Mouse (Mus musculus) myocyte (in vitro differentiated cells): ENCODE measurements around the gene Armc9. TPM values are rescaled to one million over a fixed set of nuclear protein-coding genes. Genes with fewer than 3 reads are reported as not detected.

ENCODE experiments used
- H3K27me3 ChIP-seq: one replicate; pipeline ENCODE4 v1.6.1; 2011; ENCODE audit not compliant: control insufficient read depth, insufficient read depth, insufficient read length
- H3K36me3 ChIP-seq: one replicate; pipeline ENCODE4 v1.6.1; 2011; ENCODE audit not compliant: control insufficient read depth, insufficient read depth
- H3K4me2 ChIP-seq: one replicate; pipeline ENCODE4 v1.6.1; 2011; ENCODE audit warnings: low read depth, control low read depth
- H3K4me3 ChIP-seq: one replicate; pipeline ENCODE4 v1.5.1; 2011; ENCODE audit warnings: mild to moderate bottlenecking, control low read depth, moderate library complexity
- H3K79me2 ChIP-seq: one replicate; pipeline ENCODE4 v1.6.1; 2011; ENCODE audit not compliant: control insufficient read depth, insufficient read depth
- H3ac ChIP-seq: one replicate; pipeline ENCODE4 v1.6.1; 2011; ENCODE audit not compliant: control insufficient read depth, insufficient read length
- CEBPB ChIP-seq: IDR thresholded peaks from 2 replicates; pipeline ENCODE4 v1.6.1; 2011; ENCODE audit warnings: mild to moderate bottlenecking, moderate library complexity; ENCODE audit not compliant: poor library complexity, insufficient read depth, severe bottlenecking
- E2F4 ChIP-seq: IDR thresholded peaks from one replicate; pipeline ENCODE4 v1.6.1; 2011; ENCODE audit warnings: mild to moderate bottlenecking, control low read depth, moderate library complexity; ENCODE audit not compliant: insufficient read depth
- MAX ChIP-seq: IDR thresholded peaks from one replicate; pipeline ENCODE4 v1.6.1; 2011; ENCODE audit warnings: low read depth, mild to moderate bottlenecking, control low read depth
- MYOD1 ChIP-seq, 3 experiments: IDR thresholded peaks; one replicate each; pipeline ENCODE4 v1.6.1; 2011; ENCODE audit warnings: control low read depth in 2 of 3, low read depth in 2 of 3, mild to moderate bottlenecking in 2 of 3, moderate library complexity in 1 of 3; ENCODE audit not compliant: insufficient read length in 2 of 3, control insufficient read depth in 1 of 3
- MYOG ChIP-seq, 3 experiments: IDR thresholded peaks; one replicate each; pipeline ENCODE4 v1.6.1; 2011; ENCODE audit warnings: control low read depth in 2 of 3, low read depth in 2 of 3, mild to moderate bottlenecking in 2 of 3; ENCODE audit not compliant: insufficient read length in 2 of 3, control insufficient read depth in 1 of 3, insufficient read depth in 1 of 3
- POLR2A ChIP-seq: IDR thresholded peaks from one replicate; pipeline ENCODE4 v1.6.1; 2011; ENCODE audit warnings: low read depth, mild to moderate bottlenecking, control low read depth, moderate library complexity; ENCODE audit not compliant: insufficient read length
- POLR2AphosphoS2 ChIP-seq: IDR thresholded peaks from one replicate; pipeline ENCODE4 v1.6.1; 2011; ENCODE audit warnings: low read depth, control low read depth; ENCODE audit not compliant: insufficient read length
- REST ChIP-seq: IDR thresholded peaks from one replicate; pipeline ENCODE4 v1.6.1; 2011; ENCODE audit warnings: mild to moderate bottlenecking, control low read depth, moderate library complexity; ENCODE audit not compliant: insufficient read depth, insufficient read length
- SRF ChIP-seq: IDR thresholded peaks from one replicate; pipeline ENCODE4 v1.6.1; 2011; ENCODE audit warnings: low read depth; ENCODE audit not compliant: control insufficient read depth, insufficient read length
- TCF12 ChIP-seq: IDR thresholded peaks from one replicate; pipeline ENCODE4 v1.6.1; 2011; ENCODE audit warnings: mild to moderate bottlenecking, control low read depth; ENCODE audit not compliant: poor library complexity, insufficient read depth, severe bottlenecking
- TCF3 ChIP-seq: IDR thresholded peaks from one replicate; pipeline ENCODE4 v1.6.1; 2011; ENCODE audit warnings: low read depth, control low read depth; ENCODE audit not compliant: insufficient read length
- USF1 ChIP-seq: IDR thresholded peaks from one replicate; pipeline ENCODE4 v1.6.1; 2011; ENCODE audit warnings: low read depth, mild to moderate bottlenecking, control low read depth, moderate library complexity
- polyA plus RNA-seq: library from polyadenylated mRNA; unstranded; fragments of >200 nt; fragmentation: generic; extraction: Trizol; gene quantifications from one replicate; pipeline ENCODE4 v1.2.1, GENCODE M21; 2012; ENCODE audit warnings: missing spikeins

Gene Armc9
- polyA plus RNA-seq, 1 experiment: 6.4 TPM

GRCm38 (mm10) chr1:86151376-86151775 lies 3.2 kb upstream of the Armc9 start:
- no peaks in the 10 kb centered on the region for H3K79me2 ChIP-seq
- no peak overlapping the region for H3K4me2 ChIP-seq
- H3K4me3 ChIP-seq: no peak overlapping the region
- TF ChIP-seq MYOG (IDR thresholded peaks at IDR 0.05; ENCODE audit: control insufficient read depth in 1 of 3, insufficient read depth in 1 of 3, insufficient read length in 2 of 3, low read depth in 2 of 3) (no peak), CEBPB (0 out of 2 replicates have a peak, but pooled peaks have one; percentile 11)
- no peak overlapping the region for H3ac ChIP-seq
- H3K36me3 ChIP-seq: no peaks in the 10 kb centered on the region
- no peaks in the 10 kb centered on the region for H3K27me3 ChIP-seq

GRCm38 (mm10) chr1:86152618-86153017 lies 2.0 kb upstream of the Armc9 start:
- TF ChIP-seq TCF12 (no peak), CEBPB (no peak), MAX (no peak), REST (no peak), TCF3 (no peak), MYOG (IDR thresholded peaks at IDR 0.05; ENCODE audit: control insufficient read depth in 1 of 3, insufficient read depth in 1 of 3, insufficient read length in 2 of 3, low read depth in 2 of 3) (no peak), POLR2AphosphoS2 (no peak), POLR2A (no peak)
- Histone ChIP-seq H3K79me2 (no peaks in the 10 kb centered on the region), H3K4me2 (no peak overlapping the region), H3ac (no peak overlapping the region), H3K36me3 (no peaks in the 10 kb centered on the region), H3K27me3 (no peaks in the 10 kb centered on the region), H3K4me3 (no peak overlapping the region)

DNA sequence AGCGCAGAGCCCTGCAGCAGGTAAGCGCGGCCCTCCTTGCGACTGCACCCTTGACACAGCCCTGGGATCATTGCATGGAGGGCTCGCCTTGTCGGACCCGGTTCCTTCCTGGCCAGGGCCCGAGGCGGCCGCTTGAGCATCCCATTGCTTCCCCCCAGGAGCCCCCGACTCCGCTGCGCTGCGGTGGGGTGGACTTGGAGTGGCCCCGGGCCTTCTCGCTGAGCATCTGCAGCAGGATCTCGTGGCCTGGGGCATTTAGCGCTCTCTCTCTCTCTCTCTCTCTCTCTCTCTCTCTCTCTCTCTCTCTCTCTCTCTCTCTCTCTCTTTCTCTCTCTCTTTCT lies 214 bp downstream of the Armc9 start:
- H3K27me3 ChIP-seq: no peaks in the 10 kb centered on the region
- H3K4me2 ChIP-seq: peak overlapping the region; percentile 94
- H3K36me3 ChIP-seq: no peaks in the 10 kb centered on the region
- peak overlapping the region; percentile 2 for H3ac ChIP-seq
- H3K4me3 ChIP-seq: peak overlapping the region; percentile 38
- no peaks in the 10 kb centered on the region for H3K79me2 ChIP-seq
- TF ChIP-seq POLR2AphosphoS2: no peak
- no peak for TF ChIP-seq MYOD1 (IDR thresholded peaks at IDR 0.05; ENCODE audit: control insufficient read depth in 1 of 3, insufficient read length in 2 of 3, low read depth in 2 of 3)
- TF ChIP-seq POLR2A: no peak
- TF ChIP-seq CEBPB: no peak
- TF ChIP-seq USF1: no peak
- TF ChIP-seq E2F4: no peak
- no peak for TF ChIP-seq MAX
- TF ChIP-seq SRF: no peak
- no peak for TF ChIP-seq TCF3
- no peak for TF ChIP-seq REST
- no peak for TF ChIP-seq MYOG (IDR thresholded peaks at IDR 0.05; ENCODE audit: control insufficient read depth in 1 of 3, insufficient read depth in 1 of 3, insufficient read length in 2 of 3, low read depth in 2 of 3)

- Histone ChIP-seq H3ac (no peak overlapping the region), H3K27me3 (no peaks in the 10 kb centered on the region), H3K4me2 (no peak overlapping the region), H3K79me2 (no peaks in the 10 kb centered on the region), H3K4me3 (no peak overlapping the region), H3K36me3 (no peaks in the 10 kb centered on the region)
- TF ChIP-seq SRF (no peak), MAX (no peak), REST (no peak), E2F4 (no peak), TCF12 (no peak), TCF3 (no peak), MYOG (IDR thresholded peaks at IDR 0.05; ENCODE audit: control insufficient read depth in 1 of 3, insufficient read depth in 1 of 3, insufficient read length in 2 of 3, low read depth in 2 of 3) (no peak), USF1 (no peak), POLR2A (no peak), MYOD1 (IDR thresholded peaks at IDR 0.05; ENCODE audit: control insufficient read depth in 1 of 3, insufficient read length in 2 of 3, low read depth in 2 of 3) (no peak)
Observed at GRCm38 (mm10) chr1:86156075-86156474, 1.5 kb downstream of the Armc9 start.

DNA sequence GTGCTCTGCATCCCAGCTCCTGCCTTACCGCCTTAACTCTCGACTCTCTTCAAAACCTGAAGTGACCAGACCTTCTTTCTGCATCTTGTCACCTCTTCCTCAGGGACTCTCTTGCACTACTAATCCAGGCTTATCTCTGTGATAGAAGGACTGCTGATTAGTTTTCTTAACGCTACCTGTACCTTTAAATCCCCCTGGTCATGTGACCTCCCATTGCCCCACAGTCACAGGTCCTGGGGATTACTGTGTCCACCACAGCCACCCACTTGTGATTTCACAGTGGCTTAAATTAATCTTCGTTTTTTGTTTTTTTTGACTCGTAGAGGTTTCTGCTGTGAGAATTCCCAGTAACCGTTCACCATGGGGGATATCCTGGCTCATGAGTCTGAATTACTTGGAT lies 2.0 kb downstream of the Armc9 start:
- Histone ChIP-seq H3K4me2 (no peak overlapping the region), H3K79me2 (no peaks in the 10 kb centered on the region), H3ac (no peak overlapping the region), H3K4me3 (no peak overlapping the region), H3K36me3 (no peaks in the 10 kb centered on the region), H3K27me3 (no peaks in the 10 kb centered on the region)
- TF ChIP-seq MAX: no peak

DNA sequence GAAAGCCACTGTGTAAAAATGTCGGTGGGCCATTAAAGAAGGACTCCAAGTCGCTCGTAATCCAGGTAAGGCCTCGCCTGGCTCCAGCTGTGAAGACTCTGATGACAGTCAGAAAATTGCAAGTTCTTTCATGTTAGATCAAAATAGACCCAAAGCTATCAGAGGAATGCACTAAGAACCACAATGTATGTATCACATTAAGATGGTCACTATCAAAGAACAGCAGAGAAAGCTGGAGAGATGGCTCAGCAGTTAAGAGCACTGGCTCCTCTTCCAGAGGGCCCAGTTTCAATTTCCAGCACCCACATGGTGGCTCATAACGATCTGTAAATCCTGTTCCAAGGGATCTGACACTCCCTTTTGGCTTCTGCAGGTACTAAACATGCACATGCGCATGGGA lies 5.5 kb downstream of the Armc9 start:
- TF ChIP-seq TCF12 (no peak), USF1 (no peak), E2F4 (no peak), MAX (no peak), REST (no peak), POLR2A (no peak), POLR2AphosphoS2 (no peak), CEBPB (no peak), TCF3 (no peak), MYOD1 (IDR thresholded peaks at IDR 0.05; ENCODE audit: control insufficient read depth in 1 of 3, insufficient read length in 2 of 3, low read depth in 2 of 3) (no peak), SRF (no peak), MYOG (IDR thresholded peaks at IDR 0.05; ENCODE audit: control insufficient read depth in 1 of 3, insufficient read depth in 1 of 3, insufficient read length in 2 of 3, low read depth in 2 of 3) (no peak)
- no peaks in the 10 kb centered on the region for H3K27me3 ChIP-seq
- H3K36me3 ChIP-seq: peaks cover 4% of the 10 kb centered on the region
- no peaks in the 10 kb centered on the region for H3K79me2 ChIP-seq
- H3K4me3 ChIP-seq: no peak overlapping the region
- H3K4me2 ChIP-seq: no peak overlapping the region
- H3ac ChIP-seq: no peak overlapping the region
